ENCODE assay signal across 17 mouse cellular contexts in genomic region chr10:94059618-94060055, GRCm38 (mm10). TPM values are rescaled to one million over a fixed set of nuclear protein-coding genes. Genes with fewer than 3 reads are reported as not detected.
DNase-seq lines count a peak whose midpoint lies in the region; ATAC-seq and TF ChIP-seq lines count a peak whose summit lies in the region.
"Had no signal": no experiment of that assay in that cellular context is flagged by ENCODE, and none has a peak within 500 bp of the region (broad histone marks: within the 10 kb centered on the region; RNA-seq: fewer than 3 reads in every experiment).

No protein-coding gene starts in this region.

- no peaks in the 10 kb centered on the region; the same call in 1 of the 2 replicates for H3K4me1 ChIP-seq in cerebellum, adult 2 months (ENCODE audit: control insufficient read depth, insufficient read depth, low read length)
- H3K4me1 ChIP-seq: hindbrain, embryonic 12.5 days; megakaryocyte, embryonic 14.5 days had no signal

- H3K27me3 ChIP-seq in cerebellum, adult 2 months (ENCODE audit: control insufficient read depth, insufficient read depth, low read length): no peaks in the 10 kb centered on the region; the same call in 1 of the 2 replicates
- H3K27me3 ChIP-seq: hindbrain, embryonic 12.5 days; neural tube, embryonic 15.5 days had no signal

- 91% methylated on average over 8 of the region's 8 CpGs for WGBS in cerebellum, adult 2 months

- peak; percentile 26 for DNase-seq in lung, postnatal 36 days
- DNase-seq in lung, postnatal 4 days: no peak
- DNase-seq in liver: peak; percentile 30
- DNase-seq in right cerebral cortex, adult 2 months (ENCODE audit: low spot score in 2 of 2): no peak
- DNase-seq in cerebellum, adult 2 months: no peak
- DNase-seq: cerebellum, adult 18-20 months; kidney, adult 11 months; kidney, postnatal 36 days; lung, adult 18-20 months; right cerebral cortex, adult 18-20 months; thymus, postnatal 14 days had no signal

- no peak for TF ChIP-seq POLR2A in cerebellum, adult 2 months (IDR thresholded peaks at IDR 0.05; ENCODE audit: borderline replicate concordance, insufficient read depth, low read length)

- H3K4me3 ChIP-seq in cerebellum, adult 2 months (replicated peaks; ENCODE audit: insufficient read depth, low read depth, low read length): no peak overlapping the region
- H3K4me3 ChIP-seq: hindbrain, embryonic 12.5 days; megakaryocyte, embryonic 14.5 days; neural tube, embryonic 15.5 days had no signal

- no peak for TF ChIP-seq CTCF in cerebellum, adult 2 months (IDR thresholded peaks at IDR 0.05; ENCODE audit: borderline replicate concordance, insufficient read depth, low read depth, low read length)

- no peak overlapping the region for H3K27ac ChIP-seq in cerebellum, adult 2 months (ENCODE audit: insufficient read depth, low read length)
- H3K27ac ChIP-seq: hindbrain, embryonic 12.5 days; neural tube, embryonic 15.5 days had no signal

- peak; percentile 89 for ATAC-seq in megakaryocyte, adult 5-6 weeks (ENCODE audit: poor library complexity, severe bottlenecking)
- ATAC-seq in cerebellum, adult (ENCODE audit: insufficient number of reproducible peaks, low FRiP score, low TSS enrichment): no peak
- ATAC-seq: forebrain, embryonic 16.5 days had no signal

RNA-seq across cellular contexts. Expression of gene Fgd6, which starts 23.8 kb away (rescaled TPM):
- 1.4 and 1.8 TPM in 2 replicates for total RNA-seq in megakaryocyte, adult 5-6 weeks (2015)
- 1.1 and 1.5 TPM in 2 replicates for total RNA-seq in megakaryocyte, adult 5-6 weeks (2017)
- 5.4 and 6.0 TPM in 2 replicates for polyA plus RNA-seq in cerebellum, adult 2 months (2012; rRNA removed)

RNA-seq across cellular contexts. Expression of gene Vezt, which starts 24.0 kb away (rescaled TPM):
- 3.8 and 5.0 TPM in 2 replicates for total RNA-seq in megakaryocyte, adult 5-6 weeks (2015)
- total RNA-seq in megakaryocyte, adult 5-6 weeks (2017): 6.6 and 7.7 TPM in 2 replicates
- polyA plus RNA-seq in cerebellum, adult 2 months (2012; rRNA removed): 25.7 and 26.8 TPM in 2 replicates

Comparison
In these comparisons a context has a peak if more than half of its experiments do, and no peak if none do; other contexts are left out.
1. DNase-seq: peak in lung, postnatal 36 days (single experiment) and liver (single experiment); none in lung, postnatal 4 days (0 of 2), right cerebral cortex, adult 2 months (0 of 2) and cerebellum, adult 2 months (0 of 2).